Mouse (Mus musculus): ENCODE measurements around the gene Mamld1. TPM values are rescaled to one million over a fixed set of nuclear protein-coding genes. Genes with fewer than 3 reads are reported as not detected.

Gene Mamld1
- total and polyA plus RNA-seq, 3 experiments, result not detected

GRCm38 (mm10) chrX:71108056-71108735 lies 58.1 kb downstream of the Mamld1 start:
- no peak for TF ChIP-seq NELFE (IDR thresholded peaks at IDR 0.05; ENCODE audit: low read depth, low read length)
- no peak for TF ChIP-seq NRF1 (IDR thresholded peaks at IDR 0.05; ENCODE audit: insufficient read depth, low read depth, low read length, poor library complexity, severe bottlenecking)
- no peak for TF ChIP-seq ETS1 (IDR thresholded peaks at IDR 0.05; ENCODE audit: low read depth, low read length)
- TF ChIP-seq E2F4 (IDR thresholded peaks at IDR 0.05; ENCODE audit: borderline replicate concordance, low read depth, low read length), result no peak
- TF ChIP-seq SMC3 (IDR thresholded peaks at IDR 0.05; ENCODE audit: low read depth, low read length), result no peak
- no peak for TF ChIP-seq POLR2AphosphoS2 (IDR thresholded peaks at IDR 0.05; ENCODE audit: low read length)
- TF ChIP-seq UBTF (IDR thresholded peaks at IDR 0.05; ENCODE audit: borderline replicate concordance, insufficient read depth, low read depth, low read length), result no peak
- no peak for TF ChIP-seq CHD2 (IDR thresholded peaks at IDR 0.05; ENCODE audit: low read length)
- TF ChIP-seq USF2 (IDR thresholded peaks at IDR 0.05; ENCODE audit: borderline replicate concordance in 1 of 2, insufficient read depth in 1 of 2, low read depth in 1 of 2, low read length in 2 of 2), result no peak
- TF ChIP-seq BHLHE40 (IDR thresholded peaks at IDR 0.05; ENCODE audit: borderline replicate concordance, low read depth, low read length), result no peak
- no peak for TF ChIP-seq ZKSCAN1 (IDR thresholded peaks at IDR 0.05; ENCODE audit: low read depth, low read length)
- TF ChIP-seq GATA1 (IDR thresholded peaks at IDR 0.05; ENCODE audit: low read depth, low read length), result no peak

GRCm38 (mm10) chrX:71110333-71110732 lies 60.3 kb downstream of the Mamld1 start:
- H3K9ac ChIP-seq (ENCODE audit: control insufficient read depth, low read depth, low read length, poor library complexity, severe bottlenecking), result no peak overlapping the region
- H3K4me1 ChIP-seq (ENCODE audit: control insufficient read depth in 1 of 2, insufficient read depth in 2 of 2, low read length in 2 of 2), result no peaks in the 10 kb centered on the region
- no peaks in the 10 kb centered on the region for H3K9me3 ChIP-seq (replicated peaks; ENCODE audit: insufficient read depth, low read length)
- no peak overlapping the region for H3K27ac ChIP-seq (ENCODE audit: control insufficient read depth, low read depth, low read length)
- H3K27me3 ChIP-seq (ENCODE audit: control insufficient read depth in 1 of 2, insufficient read depth in 2 of 2, low read length in 2 of 2), result no peaks in the 10 kb centered on the region; a peak in 1 of 4 replicates
- H3K4me3 ChIP-seq (ENCODE audit: control insufficient read depth in 1 of 2, insufficient read depth in 1 of 2, low read depth in 2 of 2, low read length in 2 of 2), result no peak overlapping the region
- no peaks in the 10 kb centered on the region for H3K36me3 ChIP-seq (ENCODE audit: control insufficient read depth in 1 of 2, insufficient read depth in 2 of 2, low read length in 2 of 2)
- TF ChIP-seq NELFE (IDR thresholded peaks at IDR 0.05; ENCODE audit: low read depth, low read length) (no peak), USF1 (IDR thresholded peaks at IDR 0.05; ENCODE audit: low read depth, low read length) (no peak), JUND (IDR thresholded peaks at IDR 0.05; ENCODE audit: low read depth, low read length) (no peak), ZC3H11A (IDR thresholded peaks at IDR 0.05; ENCODE audit: low read depth, low read length) (no peak)
- no peak for DNase-seq (ENCODE audit: low read depth, low spot score)
- H3K79me2 ChIP-seq (ENCODE audit: control insufficient read depth, insufficient read depth, low read length, poor library complexity), result no peaks in the 10 kb centered on the region

More at GRCm38 (mm10) chrX:71108056-71108735, 58.1 kb downstream of the Mamld1 start:
- Histone ChIP-seq H3K9me3 (replicated peaks; ENCODE audit: insufficient read depth, low read length) (no peaks in the 10 kb centered on the region), H3K4me1 (ENCODE audit: control insufficient read depth in 1 of 2, insufficient read depth in 2 of 2, low read length in 2 of 2) (no peaks in the 10 kb centered on the region), H3K27me3 (ENCODE audit: control insufficient read depth in 1 of 2, insufficient read depth in 2 of 2, low read length in 2 of 2) (no peaks in the 10 kb centered on the region), H3K79me2 (ENCODE audit: control insufficient read depth, insufficient read depth, low read length, poor library complexity) (no peaks in the 10 kb centered on the region), H3K9ac (ENCODE audit: control insufficient read depth, low read depth, low read length, poor library complexity, severe bottlenecking) (no peak overlapping the region), H3K36me3 (ENCODE audit: control insufficient read depth in 1 of 2, insufficient read depth in 2 of 2, low read length in 2 of 2) (no peaks in the 10 kb centered on the region), H3K27ac (ENCODE audit: control insufficient read depth, low read depth, low read length) (no peak overlapping the region), H3K4me3 (ENCODE audit: control insufficient read depth in 1 of 2, insufficient read depth in 1 of 2, low read depth in 2 of 2, low read length in 2 of 2) (no peak overlapping the region)
- no peak for DNase-seq (ENCODE audit: low read depth, low spot score)

Measured in MEL (cell line).